Mouse (Mus musculus): ENCODE data around the gene Dzank1.

The Dzank1 gene

GRCm38 (mm10) chr2:144467203-144467602 lies 60.0 kb downstream of the Dzank1 start:
- no peak for DNase-seq (ENCODE audit: extremely low spot score, low spot score)

- no peak for DNase-seq (ENCODE audit: extremely low spot score, low spot score)
Observed at GRCm38 (mm10) chr2:144465876-144466575, 61.2 kb downstream of the Dzank1 start.

- no peak for DNase-seq (ENCODE audit: extremely low spot score, low spot score)
Observed at GRCm38 (mm10) chr2:144464799-144465760, 62.1 kb downstream of the Dzank1 start.

- DNase-seq (ENCODE audit: extremely low spot score, low spot score): no peak
Observed at GRCm38 (mm10) chr2:144464182-144464581, 63.0 kb downstream of the Dzank1 start.

- DNase-seq (ENCODE audit: extremely low spot score, low spot score): peak; percentile 88
Observed at GRCm38 (mm10) chr2:144458975-144459754, 68.0 kb downstream of the Dzank1 start.

GRCm38 (mm10) chr2:144458355-144458754 lies 68.9 kb downstream of the Dzank1 start:
- no peak for DNase-seq (ENCODE audit: extremely low spot score, low spot score)

GRCm38 (mm10) chr2:144452364-144453008 lies 74.7 kb downstream of the Dzank1 start:
- DNase-seq (ENCODE audit: extremely low spot score, low spot score): peak; percentile 69

GRCm38 (mm10) chr2:144450378-144450777 lies 76.8 kb downstream of the Dzank1 start:
- DNase-seq (ENCODE audit: extremely low spot score, low spot score): no peak

GRCm38 (mm10) chr2:144446360-144446999 lies 80.7 kb downstream of the Dzank1 start:
- DNase-seq (ENCODE audit: extremely low spot score, low spot score): no peak

- DNase-seq (ENCODE audit: extremely low spot score, low spot score): no peak
Observed at GRCm38 (mm10) chr2:144441386-144441915, 85.8 kb downstream of the Dzank1 start.

- no peak for DNase-seq (ENCODE audit: extremely low spot score, low spot score)
Observed at GRCm38 (mm10) chr2:144439191-144439700, 88.0 kb downstream of the Dzank1 start.

- no peak for DNase-seq (ENCODE audit: extremely low spot score, low spot score)
Observed at GRCm38 (mm10) chr2:144438424-144438823, 88.8 kb downstream of the Dzank1 start.

- no peak for DNase-seq (ENCODE audit: extremely low spot score, low spot score)
Observed at GRCm38 (mm10) chr2:144435679-144436078, 91.5 kb downstream of the Dzank1 start.

GRCm38 (mm10) chr2:144431286-144431825 lies 95.9 kb downstream of the Dzank1 start:
- DNase-seq (ENCODE audit: extremely low spot score, low spot score): no peak

- no peak for DNase-seq (ENCODE audit: extremely low spot score, low spot score)
Observed at GRCm38 (mm10) chr2:144429171-144429570, 98.0 kb downstream of the Dzank1 start.

GRCm38 (mm10) chr2:144428659-144429058 lies 98.6 kb downstream of the Dzank1 start:
- DNase-seq (ENCODE audit: extremely low spot score, low spot score): no peak

- no peak for DNase-seq (ENCODE audit: extremely low spot score, low spot score)
Observed at GRCm38 (mm10) chr2:144427852-144428251, 99.4 kb downstream of the Dzank1 start.

GRCm38 (mm10) chr2:144425761-144426160 lies 101.5 kb downstream of the Dzank1 start:
- no peak for DNase-seq (ENCODE audit: extremely low spot score, low spot score)

- no peak for DNase-seq (ENCODE audit: extremely low spot score, low spot score)
Observed at GRCm38 (mm10) chr2:144422094-144422675, 105.0 kb downstream of the Dzank1 start.

Measured in neural tube, embryonic 10.5 days (tissue).